Mouse (Mus musculus) kidney, postnatal 4 days (tissue): ENCODE measurements around the gene Fxyd1.

Source experiments
- DNase-seq, 2 experiments: peaks; one replicate each; pipeline ENCODE4 v3.0.0; 2021; ENCODE audit warnings: mixed read lengths in 2 of 2

Gene Fxyd1

DNA sequence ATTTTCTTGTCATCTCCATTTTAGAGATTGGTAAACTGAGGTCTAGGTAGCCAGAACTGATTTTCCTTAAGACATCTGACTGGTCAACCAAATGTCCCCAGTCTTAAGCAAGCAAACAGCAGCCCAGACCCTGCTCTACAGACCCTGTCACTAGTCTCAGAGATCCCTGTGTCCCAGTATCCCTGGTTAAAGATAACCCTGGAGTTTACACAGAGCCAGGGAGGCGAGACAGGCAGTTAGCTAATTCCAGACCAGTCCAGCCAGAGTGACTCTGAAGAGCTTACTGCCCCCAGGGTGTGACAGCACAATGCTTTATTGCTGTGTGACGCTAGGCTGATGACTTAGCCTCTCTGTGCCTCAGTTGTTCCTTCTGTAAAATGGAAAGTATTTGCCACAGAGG lies at the start of gene Fxyd1:
Gene Fxyd1 (minus strand): TSS at position 129 of the 400 bp plus-strand sequence.
- DNase-seq: no peak

GRCm38 (mm10) chr7:31106166-31106565 lies 49.2 kb upstream of the Fxyd1 start:
- DNase-seq: no peak

DNA sequence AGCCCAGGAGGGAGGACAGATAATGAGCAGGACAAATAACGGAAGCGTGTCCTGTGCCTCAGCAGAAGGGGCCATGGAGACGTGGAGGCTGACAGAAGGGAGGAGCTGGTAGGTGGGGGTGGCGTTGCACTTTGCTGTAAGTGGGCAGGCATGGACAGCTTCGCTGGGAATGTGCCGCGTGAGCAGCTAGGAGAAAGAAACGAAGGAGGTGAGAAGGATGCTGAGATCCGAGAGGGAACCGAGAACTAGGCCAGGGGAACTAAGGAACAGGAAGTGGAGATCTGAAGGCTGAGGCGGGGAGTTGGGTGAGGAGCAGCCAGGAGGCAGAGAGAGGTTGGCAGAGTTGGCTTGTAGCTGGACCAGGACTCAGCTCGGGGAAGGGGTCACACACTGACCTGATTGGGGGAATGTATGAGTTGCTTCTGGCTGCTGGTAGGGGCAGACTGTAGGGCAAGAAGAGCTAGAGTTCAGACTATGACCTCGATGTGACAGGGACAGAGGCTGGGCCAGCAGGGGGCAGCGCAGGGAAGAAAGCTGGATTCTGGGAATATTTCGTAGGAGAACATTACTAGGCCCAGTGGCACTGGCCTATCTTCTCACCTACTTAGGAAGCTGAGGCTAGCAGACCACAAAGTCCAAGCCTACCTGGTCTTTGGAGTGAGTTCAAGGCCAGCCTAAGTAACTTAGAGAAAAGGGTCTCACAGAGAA lies 48.2 kb upstream of the Fxyd1 start:
- peak; percentile 77 to 79 for DNase-seq

DNA sequence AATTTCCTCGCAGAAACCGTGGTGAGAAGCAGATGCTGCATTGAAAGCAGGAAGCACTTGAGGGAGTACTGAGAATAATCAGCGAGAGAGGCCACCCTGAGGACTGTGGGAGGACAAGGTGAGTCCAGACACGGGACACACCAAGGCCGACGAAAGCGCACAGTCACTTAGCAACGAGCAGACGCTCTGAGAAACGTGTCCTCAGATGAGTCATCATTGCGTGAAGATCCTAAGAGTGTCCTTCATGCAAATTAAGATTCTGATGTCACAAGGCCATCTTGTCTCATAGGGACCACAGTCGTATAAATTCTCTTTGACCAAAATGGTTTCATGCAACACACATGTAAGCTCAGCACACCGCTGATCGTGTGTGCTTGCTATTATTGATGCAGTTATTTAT lies 43.8 kb upstream of the Fxyd1 start:
- DNase-seq: no peak

DNA sequence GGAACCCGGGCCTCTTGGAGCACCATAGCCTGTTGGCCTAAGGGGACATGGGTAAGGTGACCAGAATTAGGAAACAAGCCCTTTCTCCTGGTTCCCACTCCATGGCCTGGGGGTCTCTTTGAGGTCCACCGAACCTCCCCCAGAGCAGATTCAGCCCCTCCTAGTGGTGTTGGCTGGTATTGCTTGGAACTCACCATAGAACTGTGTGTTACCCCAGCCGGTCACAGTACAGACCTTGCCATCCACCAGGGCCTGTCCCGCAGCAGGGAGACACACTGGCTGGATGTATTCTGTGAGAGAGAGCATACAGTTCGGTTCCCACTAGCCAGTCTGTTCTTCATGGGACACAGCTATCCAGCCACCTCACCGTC lies 42.6 kb upstream of the Fxyd1 start:
- no peak for DNase-seq

GRCm38 (mm10) chr7:31098697-31099611 lies 42.0 kb upstream of the Fxyd1 start:
- peak; percentile 44 to 64 for DNase-seq

- DNase-seq: peak; percentile 96 to 97
Observed at GRCm38 (mm10) chr7:31097583-31098248, 40.7 kb upstream of the Fxyd1 start.

- no peak for DNase-seq
Observed at GRCm38 (mm10) chr7:31096892-31097564, 40.0 kb upstream of the Fxyd1 start.

DNA sequence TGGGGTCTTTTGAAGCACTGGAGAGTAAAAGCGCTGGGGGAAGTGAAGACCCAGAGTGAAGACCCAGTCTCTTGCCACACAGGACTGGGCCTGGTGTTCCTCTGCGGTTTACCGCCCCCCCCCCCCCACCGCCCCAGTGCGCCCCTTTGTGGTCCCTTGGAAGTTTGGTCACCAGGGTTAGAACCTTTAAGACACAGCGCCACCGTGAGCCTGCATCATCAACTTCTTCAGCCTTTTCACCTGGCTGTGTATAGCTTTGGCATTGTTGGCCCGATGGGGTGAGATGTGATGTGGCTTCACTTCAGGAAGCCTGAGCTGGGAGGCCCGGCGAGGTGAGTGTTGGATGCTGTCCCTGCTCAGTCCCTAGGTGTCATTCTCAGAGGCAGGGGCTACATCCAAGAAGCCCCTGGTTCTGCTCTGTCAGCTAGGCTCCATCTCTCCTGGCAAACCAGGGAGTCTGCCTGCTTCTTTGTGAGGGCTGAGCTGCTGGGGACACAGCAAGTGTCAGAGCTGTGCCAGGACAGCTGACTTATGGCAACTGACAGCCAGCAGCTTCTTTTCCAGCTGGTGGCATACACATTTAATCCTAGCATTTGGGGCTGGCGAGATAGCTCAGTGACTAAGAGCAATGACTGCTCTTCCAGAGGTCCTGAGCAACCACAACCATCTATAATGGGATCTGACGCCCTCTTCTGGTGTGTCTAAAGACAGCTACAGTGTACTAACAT lies 37.9 kb upstream of the Fxyd1 start:
- DNase-seq: no peak

- DNase-seq: no peak
Observed at GRCm38 (mm10) chr7:31089721-31090120, 32.7 kb upstream of the Fxyd1 start.

- no peak for DNase-seq
Observed at GRCm38 (mm10) chr7:31088206-31088605, 31.2 kb upstream of the Fxyd1 start.

DNA sequence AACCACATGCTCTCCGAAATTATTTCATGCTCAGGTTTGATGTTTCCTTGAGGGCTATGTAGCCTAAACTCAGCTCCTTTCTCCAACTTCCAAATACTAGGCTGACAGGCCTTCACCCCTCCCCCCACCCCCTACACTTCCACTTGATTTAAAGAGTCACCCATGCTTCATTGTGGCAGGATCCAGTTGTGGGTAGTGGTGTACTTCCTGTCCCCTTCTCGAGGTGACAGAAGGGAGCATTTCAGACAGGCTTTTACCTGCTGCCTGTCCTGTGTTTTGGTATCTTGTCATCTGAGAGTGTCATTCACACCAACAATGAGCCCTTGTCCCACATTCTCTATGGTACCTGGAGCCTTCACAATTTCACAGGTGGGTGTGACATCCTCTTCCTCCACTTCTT lies 30.3 kb upstream of the Fxyd1 start:
- no peak for DNase-seq

DNA sequence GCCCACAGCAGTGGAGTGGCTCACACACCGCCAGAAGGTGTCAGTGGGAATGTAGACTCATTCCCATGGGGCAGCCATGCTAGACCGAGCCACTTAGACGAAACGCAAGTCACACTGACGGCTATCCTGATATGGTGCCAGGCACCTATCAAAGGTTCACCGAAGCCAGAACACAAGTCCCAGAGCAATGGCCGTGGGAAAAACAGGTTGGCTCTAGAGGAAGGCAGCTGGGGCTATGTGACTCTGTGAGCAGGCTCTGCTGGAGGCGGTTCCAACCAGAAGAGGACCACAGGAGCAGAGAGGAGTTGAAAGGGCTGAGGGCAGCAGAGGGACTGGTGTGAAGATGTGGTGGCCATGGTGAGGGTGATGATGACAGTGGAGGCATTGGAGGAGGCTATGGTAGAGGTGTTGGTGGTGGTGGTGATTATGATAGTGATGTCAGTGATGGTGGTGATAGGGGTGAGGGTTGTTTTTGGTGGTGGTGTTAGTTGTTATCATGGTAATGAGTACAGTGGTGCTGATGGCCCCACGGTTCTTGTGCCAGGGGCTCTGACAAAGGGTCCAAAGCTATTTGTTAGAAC lies 29.3 kb upstream of the Fxyd1 start:
- no peak for DNase-seq

- peak in 1 of 2 experiments; percentile 53 for DNase-seq
Observed at GRCm38 (mm10) chr7:31085171-31085570, 28.2 kb upstream of the Fxyd1 start.

DNA sequence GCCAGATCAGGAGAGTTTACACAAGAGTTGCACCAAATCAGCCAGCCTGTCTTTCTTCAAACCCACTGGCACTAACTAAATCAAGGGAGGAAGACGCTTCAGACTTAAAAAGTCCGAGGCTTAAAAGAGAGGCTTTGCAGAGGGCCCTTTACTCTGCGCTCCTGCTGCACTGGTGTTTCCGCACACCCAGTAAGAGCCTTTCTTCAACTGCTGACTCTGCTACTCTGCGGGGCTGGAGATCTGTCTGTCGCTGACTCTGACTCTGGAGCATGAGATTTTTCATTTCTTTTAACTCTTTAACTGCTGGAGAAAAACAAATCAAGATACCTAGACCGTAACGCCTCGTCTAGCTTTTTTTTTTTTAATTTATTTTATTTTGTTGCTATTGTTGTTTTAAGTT lies 27.1 kb upstream of the Fxyd1 start:
- peak in 1 of 2 experiments; percentile 31 for DNase-seq

DNA sequence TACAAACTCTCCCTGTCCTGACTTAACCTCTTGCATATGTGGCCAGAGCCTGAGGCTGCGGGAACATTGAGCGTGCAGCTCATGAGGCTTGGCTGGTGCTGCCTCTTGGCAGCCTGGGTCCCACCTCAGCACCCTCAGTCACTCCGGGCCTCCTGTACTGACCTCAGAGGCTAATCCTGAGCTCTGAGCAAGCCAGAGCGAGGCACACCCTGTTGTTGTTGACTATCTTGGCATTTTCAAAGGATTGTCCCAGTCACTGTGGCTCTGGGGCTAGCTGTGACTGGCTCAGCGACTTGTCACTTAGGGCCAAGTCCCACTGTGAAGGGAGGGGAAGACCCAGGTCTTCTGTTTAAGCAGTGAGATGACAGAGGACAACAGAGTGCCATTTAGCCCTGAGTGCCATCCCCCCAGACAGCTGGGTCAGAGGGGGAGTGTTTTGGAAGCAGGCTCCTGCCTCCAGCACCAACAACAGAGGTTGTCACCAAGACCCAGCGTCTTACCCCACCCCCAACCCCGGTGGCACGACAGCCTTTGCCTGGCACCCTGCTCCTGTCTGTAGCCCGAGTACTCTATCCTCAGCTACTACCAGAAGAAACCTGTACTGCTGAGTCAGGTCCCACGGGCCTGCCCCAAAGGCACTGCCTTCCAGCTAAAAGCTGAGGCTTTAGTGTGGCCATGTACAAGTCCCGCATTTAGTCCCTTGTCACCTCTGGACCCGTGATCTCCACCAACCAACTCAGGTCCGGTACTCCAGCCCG lies 26.0 kb upstream of the Fxyd1 start:
- peak in 1 of 2 experiments; percentile 45 for DNase-seq

DNA sequence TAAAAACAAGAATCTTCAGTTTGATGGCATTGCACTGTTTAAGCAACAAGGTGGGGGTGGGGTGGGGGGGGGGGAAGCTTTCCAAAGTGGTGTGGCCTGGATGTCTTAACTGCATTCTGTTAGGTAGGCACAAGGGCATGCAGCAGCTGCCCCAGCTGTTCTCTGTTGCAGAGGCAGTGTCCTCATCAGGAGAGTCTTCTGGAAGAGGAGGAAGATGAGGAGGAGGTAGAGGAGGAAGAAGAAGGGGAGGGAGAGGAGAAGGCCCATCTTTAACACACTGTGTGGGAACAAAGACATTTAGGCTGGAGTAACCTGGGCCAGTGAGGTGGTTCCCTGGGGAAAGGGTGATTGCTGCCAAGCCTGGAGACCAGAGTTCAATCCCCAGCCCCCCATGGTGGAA lies 25.1 kb upstream of the Fxyd1 start:
- no peak for DNase-seq

GRCm38 (mm10) chr7:31081106-31081505 lies 24.1 kb upstream of the Fxyd1 start:
- no peak for DNase-seq

DNA sequence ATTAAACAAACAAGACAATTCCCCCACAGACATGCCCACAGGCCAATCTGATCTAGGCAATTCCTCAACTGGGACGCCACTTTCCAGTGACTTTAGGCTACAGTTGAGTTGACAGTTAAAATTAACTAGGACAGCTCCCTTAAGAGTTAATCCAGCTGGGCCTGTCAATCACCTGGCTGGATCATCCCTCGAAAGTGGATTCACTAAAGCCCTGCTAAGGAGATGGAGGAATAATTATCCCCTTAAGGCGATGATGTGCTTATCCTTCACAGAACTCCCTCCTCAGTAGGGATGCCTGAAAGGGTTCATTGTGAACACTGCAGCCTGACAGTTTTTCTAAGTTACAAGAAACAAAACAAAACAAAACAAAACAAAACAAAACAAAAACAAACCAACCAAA lies 23.6 kb upstream of the Fxyd1 start:
- no peak for DNase-seq

GRCm38 (mm10) chr7:31079670-31080069 lies 22.7 kb upstream of the Fxyd1 start:
- DNase-seq: no peak

GRCm38 (mm10) chr7:31077885-31078445 lies 21.0 kb upstream of the Fxyd1 start:
- DNase-seq: peak; percentile 37 to 58
